Mouse (Mus musculus): ENCODE measurements around the gene Prkci. TPM values are rescaled to one million over a fixed set of nuclear protein-coding genes. Genes with fewer than 3 reads are reported as not detected.

The Prkci gene
- polyA plus RNA-seq, 1 experiment from 2014 or later = 24.9 TPM

GRCm38 (mm10) chr3:31080791-31081502 is 85.4 kb downstream of the Prkci start:
- no peaks in the 10 kb centered on the region for H3K9me3 ChIP-seq
- 93% methylated on average over 10 of the region's 10 CpGs for WGBS
- H3K27me3 ChIP-seq = no peaks in the 10 kb centered on the region
- H3K4me1 ChIP-seq (replicated peaks) = peaks cover 9% of the 10 kb centered on the region
- no peak for ATAC-seq (ENCODE audit: low read depth)
- no peak overlapping the region for H3K4me3 ChIP-seq
- no peak overlapping the region for H3K27ac ChIP-seq (replicated peaks)
- no peaks in the 10 kb centered on the region for H3K36me3 ChIP-seq
- H3K9ac ChIP-seq = no peak overlapping the region
- H3K4me2 ChIP-seq = no peak overlapping the region

DNA sequence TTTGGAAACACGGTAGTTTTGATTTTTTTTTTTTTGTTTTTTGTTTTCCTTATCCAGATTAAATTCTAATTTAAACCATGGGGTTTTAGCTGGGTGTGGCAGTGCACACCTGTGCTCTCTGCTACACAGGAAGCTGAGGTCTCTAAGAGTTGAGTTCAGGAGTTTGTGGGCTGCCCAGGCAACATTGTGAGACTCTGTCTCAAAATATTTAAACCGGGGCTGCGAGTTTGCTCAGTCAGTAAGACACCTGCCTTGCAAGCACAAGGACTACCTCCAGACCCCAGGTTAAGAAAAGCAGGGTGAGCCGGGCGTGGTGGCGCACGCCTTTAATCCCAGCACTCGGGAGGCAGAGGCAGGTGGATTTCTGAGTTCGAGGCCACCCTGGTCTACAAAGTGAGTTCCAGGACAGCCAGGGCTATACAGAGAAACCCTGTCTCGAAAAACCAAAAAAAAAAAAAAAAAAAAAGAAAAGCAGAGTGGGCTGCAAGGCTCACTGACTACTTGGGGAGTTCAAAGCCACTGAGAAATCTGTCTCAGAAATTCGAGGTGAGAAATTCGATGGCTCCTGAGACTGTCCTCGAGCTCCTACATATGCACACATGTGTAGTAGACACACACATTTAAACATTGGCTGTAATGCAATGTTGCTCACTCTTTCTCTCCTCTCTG is 87.4 kb downstream of the Prkci start:
- WGBS = 94% methylated on average over 12 of the region's 13 CpGs
- H3K4me3 ChIP-seq = no peak overlapping the region
- no peak overlapping the region for H3K27ac ChIP-seq (replicated peaks)
- H3K9me3 ChIP-seq = no peaks in the 10 kb centered on the region
- no peaks in the 10 kb centered on the region for H3K27me3 ChIP-seq
- ATAC-seq (ENCODE audit: low read depth) = no peak
- no peak overlapping the region for H3K4me2 ChIP-seq
- no peak overlapping the region for H3K9ac ChIP-seq
- H3K4me1 ChIP-seq (replicated peaks) = peaks cover 9% of the 10 kb centered on the region
- no peaks in the 10 kb centered on the region for H3K36me3 ChIP-seq

DNA sequence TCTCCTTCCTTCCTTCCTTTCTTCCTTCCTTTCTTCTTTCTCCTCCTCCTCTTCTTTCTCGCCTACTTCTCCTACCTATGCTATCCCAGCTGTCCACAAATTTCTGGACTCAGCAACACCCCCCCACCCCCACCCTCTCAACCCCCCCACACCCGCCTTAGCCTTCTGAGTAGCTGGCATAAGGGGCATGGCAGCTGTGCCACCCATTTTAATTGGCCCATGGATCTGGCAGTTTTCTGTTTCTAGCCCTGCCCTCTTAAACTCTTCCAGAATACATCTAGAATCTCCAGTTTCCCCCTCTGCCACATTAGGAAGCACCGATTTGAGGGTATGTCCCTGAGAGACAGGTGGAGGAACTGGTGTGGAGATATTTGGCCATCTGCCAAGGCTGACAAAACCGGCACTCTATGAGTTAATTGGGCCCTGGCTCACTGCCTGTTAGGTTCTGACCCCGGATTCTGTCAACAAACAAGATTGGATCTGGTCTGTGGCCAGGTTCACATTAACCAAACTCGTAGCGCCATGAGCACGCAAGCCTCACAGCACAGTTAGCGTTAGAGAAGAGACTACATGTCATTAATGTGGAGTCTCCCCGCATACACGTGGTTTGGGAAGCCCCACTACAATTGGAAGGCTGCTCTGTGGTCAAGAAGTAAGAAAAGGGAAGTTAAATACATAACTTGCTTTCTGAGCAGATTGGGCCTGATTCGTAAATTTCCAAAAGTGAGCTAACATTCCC is 88.1 kb downstream of the Prkci start:
- no peaks in the 10 kb centered on the region for H3K27me3 ChIP-seq
- peak; percentile 67; the same call in 1 of the 2 replicates for ATAC-seq (ENCODE audit: low read depth)
- 45% methylated on average over 12 of the region's 12 CpGs for WGBS
- no peaks in the 10 kb centered on the region for H3K36me3 ChIP-seq
- no peak overlapping the region for H3K27ac ChIP-seq (replicated peaks)
- H3K4me3 ChIP-seq = no peak overlapping the region
- H3K4me2 ChIP-seq = 0 out of 2 replicates have a peak overlapping the region, but pooled peaks have one; percentile 7
- H3K9me3 ChIP-seq = no peaks in the 10 kb centered on the region
- no peak overlapping the region for H3K9ac ChIP-seq
- H3K4me1 ChIP-seq (replicated peaks) = peaks cover 9% of the 10 kb centered on the region

DNA sequence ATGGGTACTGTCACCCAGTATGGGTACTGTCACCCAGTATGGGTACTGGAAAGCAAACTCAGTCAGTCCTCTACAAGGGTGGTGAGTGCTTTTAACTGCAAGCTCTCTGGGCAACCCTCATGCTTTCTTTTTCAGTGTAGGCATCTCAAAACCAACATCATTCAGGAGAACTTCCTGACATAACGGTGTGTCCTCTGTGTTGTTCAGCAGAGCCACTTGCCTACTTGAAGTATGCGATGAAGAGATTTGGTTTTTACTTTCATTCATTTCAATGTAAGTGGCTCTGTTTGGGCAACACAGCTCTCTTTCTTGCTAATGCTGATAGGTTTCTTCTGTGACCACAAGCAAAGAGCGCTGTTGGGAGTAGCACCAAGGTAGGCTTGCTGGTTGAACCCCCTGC is 89.5 kb downstream of the Prkci start:
- Histone ChIP-seq H3K4me1 (replicated peaks) (peaks cover 9% of the 10 kb centered on the region), H3K9ac (no peak overlapping the region), H3K9me3 (no peaks in the 10 kb centered on the region), H3K4me2 (no peak overlapping the region), H3K36me3 (no peaks in the 10 kb centered on the region), H3K4me3 (no peak overlapping the region), H3K27me3 (no peaks in the 10 kb centered on the region), H3K27ac (replicated peaks) (no peak overlapping the region)
- ATAC-seq (ENCODE audit: low read depth) = no peak
- 91% methylated on average over 3 of the region's 3 CpGs for WGBS

GRCm38 (mm10) chr3:31088789-31089775 is 93.5 kb downstream of the Prkci start:
- Histone ChIP-seq H3K27me3 (no peaks in the 10 kb centered on the region), H3K4me2 (no peak overlapping the region), H3K9ac (no peak overlapping the region), H3K9me3 (no peaks in the 10 kb centered on the region), H3K27ac (replicated peaks) (no peak overlapping the region), H3K4me3 (no peak overlapping the region), H3K36me3 (no peaks in the 10 kb centered on the region), H3K4me1 (replicated peaks) (peaks cover 12% of the 10 kb centered on the region)
- ATAC-seq (ENCODE audit: low read depth) = no peak
- WGBS = 31% methylated on average over 10 of the region's 10 CpGs

DNA sequence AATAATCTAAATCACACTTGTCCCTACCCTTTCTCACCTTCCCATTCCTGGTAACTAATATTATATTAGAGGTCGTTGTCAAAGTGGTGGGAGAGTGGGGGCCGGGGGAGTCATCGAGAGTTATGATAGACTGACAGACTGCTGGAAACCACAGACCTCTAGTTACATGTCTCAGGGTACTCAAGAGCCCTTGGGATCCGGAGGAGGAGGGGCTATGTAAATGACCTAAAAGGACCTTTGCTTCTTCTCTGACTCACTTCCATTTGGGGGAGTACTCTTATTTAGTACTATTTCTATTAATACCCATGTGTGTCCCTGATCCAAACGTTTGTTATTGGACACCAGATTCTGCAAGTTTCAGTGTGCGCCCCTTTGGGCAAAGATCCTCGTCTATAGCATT is 94.4 kb downstream of the Prkci start:
- Histone ChIP-seq H3K9ac (no peak overlapping the region), H3K36me3 (no peaks in the 10 kb centered on the region), H3K27ac (replicated peaks) (no peak overlapping the region), H3K27me3 (no peaks in the 10 kb centered on the region), H3K4me3 (no peak overlapping the region), H3K4me1 (replicated peaks) (peaks cover 12% of the 10 kb centered on the region), H3K9me3 (no peaks in the 10 kb centered on the region), H3K4me2 (no peak overlapping the region)
- ATAC-seq (ENCODE audit: low read depth) = no peak
- 67% methylated on average over 7 of the region's 7 CpGs for WGBS

- H3K27ac ChIP-seq (replicated peaks) = peak overlapping the region; percentile 100
- H3K9me3 ChIP-seq = no peaks in the 10 kb centered on the region
- H3K4me1 ChIP-seq (replicated peaks) = peaks cover 30% of the 10 kb centered on the region
- H3K4me3 ChIP-seq = peak overlapping the region; percentile 98
- under 1% methylated on average over 13 of the region's 13 CpGs for WGBS
- ATAC-seq (ENCODE audit: low read depth) = peak; percentile 6
- no peaks in the 10 kb centered on the region for H3K36me3 ChIP-seq
- peak overlapping the region; percentile 78 for H3K4me2 ChIP-seq
- H3K27me3 ChIP-seq = no peaks in the 10 kb centered on the region
- peak overlapping the region; percentile 97 for H3K9ac ChIP-seq
Observed at GRCm38 (mm10) chr3:31093196-31093595, 97.6 kb downstream of the Prkci start.

DNA sequence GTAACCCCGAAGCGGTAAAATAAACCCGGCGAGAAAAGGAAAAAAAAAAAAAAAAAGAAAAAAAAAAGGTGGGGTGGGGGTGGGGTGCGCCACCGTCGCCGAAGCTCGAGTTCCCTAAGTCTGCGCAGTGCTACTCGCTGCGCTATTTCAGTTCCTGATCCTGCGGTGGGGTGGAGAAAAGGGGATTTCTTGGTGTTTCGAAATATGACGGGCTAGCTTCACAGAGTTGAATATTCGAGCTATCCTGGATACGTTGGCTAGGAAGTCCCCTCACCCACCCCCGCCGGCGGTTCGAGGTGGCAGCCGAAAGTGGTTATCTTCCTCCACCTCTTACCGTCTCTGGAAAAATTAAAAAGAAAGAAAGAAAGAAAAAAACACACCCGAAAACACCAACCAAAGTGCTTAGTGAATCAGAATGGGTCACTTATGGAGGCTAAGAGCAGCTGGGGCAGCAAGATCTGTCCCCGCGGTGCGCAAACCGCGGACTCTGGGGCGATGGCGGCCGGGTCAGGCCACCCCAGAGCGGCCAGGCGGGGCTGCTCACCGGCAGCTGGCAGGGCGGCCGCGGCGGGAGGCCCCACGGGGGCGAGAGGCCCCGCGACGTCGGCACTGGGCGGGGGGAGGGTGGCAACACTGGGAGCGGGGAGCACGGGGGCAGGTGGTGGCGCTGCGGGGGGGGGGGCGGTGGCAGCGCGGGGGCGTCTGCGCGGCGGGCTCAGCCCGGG is 98.2 kb downstream of the Prkci start:
- peaks cover 36% of the 10 kb centered on the region for H3K4me1 ChIP-seq (replicated peaks)
- under 1% methylated on average over 39 of the region's 58 CpGs for WGBS
- H3K9ac ChIP-seq = peak overlapping the region; percentile 97

DNA sequence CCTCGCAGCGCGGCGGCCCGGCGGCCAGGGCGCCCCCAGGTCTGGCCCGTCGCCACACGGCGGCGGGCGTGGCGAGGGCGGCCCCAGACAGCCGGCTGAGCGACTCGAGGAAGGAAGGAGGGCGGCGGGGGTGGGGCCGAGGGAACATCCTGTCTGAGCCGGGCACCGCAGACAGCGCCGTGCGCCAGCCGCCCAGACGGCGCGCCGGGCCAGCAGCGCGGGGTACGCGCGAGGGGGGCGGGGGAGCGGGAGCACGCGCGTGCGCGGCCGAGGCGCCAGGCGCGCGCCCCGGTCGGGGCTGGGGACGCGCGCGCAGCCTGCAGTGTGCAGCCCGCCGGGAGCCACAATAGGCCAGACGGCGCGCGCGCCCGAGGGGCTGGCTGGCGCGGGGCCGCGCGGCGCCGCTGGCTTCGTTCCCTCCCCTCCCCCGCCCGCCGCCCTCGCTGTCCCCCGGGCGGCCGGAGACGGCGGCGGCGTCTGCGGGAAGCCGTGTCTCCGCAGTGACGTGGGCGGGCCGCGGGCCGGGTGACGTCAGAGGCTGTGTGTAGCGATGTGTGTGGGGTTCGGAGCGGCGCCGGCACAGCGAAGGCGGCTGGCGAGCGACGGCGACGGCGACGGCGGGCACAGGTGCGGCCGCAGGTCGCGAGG is 99.1 kb downstream of the Prkci start, which contains the start of gene Skil:
TSS of gene Skil (plus strand) at position 528 of the 648 bp plus-strand sequence.
- under 1% methylated on average over 78 of the region's 109 CpGs for WGBS

More for the DNA sequence above, 98.2 kb downstream of the Prkci start:
- peak; percentile 45 for ATAC-seq (ENCODE audit: low read depth)
- Histone ChIP-seq H3K27ac (replicated peaks) (peak overlapping the region; percentile 100), H3K4me2 (peak overlapping the region; percentile 78), H3K36me3 (no peaks in the 10 kb centered on the region), H3K27me3 (no peaks in the 10 kb centered on the region), H3K4me3 (peak overlapping the region; percentile 98), H3K9me3 (no peaks in the 10 kb centered on the region)

DNA sequence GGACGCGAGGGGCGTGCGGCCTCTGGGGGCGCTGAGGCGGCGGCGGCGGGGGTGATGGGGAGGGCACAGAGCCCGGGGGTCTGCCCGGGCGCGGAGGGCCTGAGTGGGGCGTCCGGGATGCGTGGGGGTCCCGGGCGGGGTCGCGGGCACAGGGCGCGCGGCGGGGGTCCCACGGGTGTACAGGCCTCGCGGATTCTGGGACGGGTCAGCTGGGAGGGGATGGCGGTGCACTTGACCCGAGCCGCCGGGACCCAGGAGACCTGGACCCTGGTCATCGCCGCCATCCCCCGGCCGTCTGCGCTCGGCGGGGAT is 99.6 kb downstream of the Prkci start:
- H3K36me3 ChIP-seq = no peaks in the 10 kb centered on the region
- H3K4me1 ChIP-seq (replicated peaks) = peaks cover 45% of the 10 kb centered on the region
- no peaks in the 10 kb centered on the region for H3K27me3 ChIP-seq
- peak overlapping the region; percentile 97 for H3K9ac ChIP-seq
- under 1% methylated on average over 31 of the region's 39 CpGs for WGBS
- peak overlapping the region; percentile 78 for H3K4me2 ChIP-seq
- peak overlapping the region; percentile 100 for H3K27ac ChIP-seq (replicated peaks)
- no peak; the same call in 1 of the 2 replicates for ATAC-seq (ENCODE audit: low read depth)
- H3K4me3 ChIP-seq = peak overlapping the region; percentile 98
- no peaks in the 10 kb centered on the region for H3K9me3 ChIP-seq

More for the DNA sequence above, 99.1 kb downstream of the Prkci start, which contains the start of gene Skil:
- Histone ChIP-seq H3K36me3 (no peaks in the 10 kb centered on the region), H3K9me3 (no peaks in the 10 kb centered on the region), H3K9ac (peak within 1 kb of the TSS; percentile 97), H3K4me3 (peak within 1 kb of the TSS; percentile 98), H3K4me1 (replicated peaks) (peaks cover 40% of the 10 kb centered on the region), H3K27ac (replicated peaks) (peak within 1 kb of the TSS; percentile 100), H3K27me3 (no peaks in the 10 kb centered on the region), H3K4me2 (peak within 1 kb of the TSS; percentile 78)
- ATAC-seq (ENCODE audit: low read depth) = peak; percentile 96
